Mouse (Mus musculus): ENCODE data around the gene Bag6. TPM values are rescaled to one million over a fixed set of nuclear protein-coding genes. Genes with fewer than 3 reads are reported as not detected.
A peak's percentile ranks its signal among the peaks of the same experiment; 100 is the strongest.

The Bag6 gene
- total RNA-seq (2021) = 100 to 1,000 TPM; 285 to 291 TPM

GRCm38 (mm10) chr17:35134801-35135590 is at the start of gene Bag6:
Gene Bag6, plus strand, starts transcription at chr17:35135178.
- intact Hi-C loops (cut with DNase I) = no loop called here
- DNase-seq = peak; percentile 96

GRCm38 (mm10) chr17:35085208-35085865 is 49.6 kb upstream of the Bag6 start, which contains the start of gene Ly6g6f:
Gene Ly6g6f, minus strand, starts transcription at chr17:35085610.
- intact Hi-C loops (cut with DNase I) = no loop called here

DNA sequence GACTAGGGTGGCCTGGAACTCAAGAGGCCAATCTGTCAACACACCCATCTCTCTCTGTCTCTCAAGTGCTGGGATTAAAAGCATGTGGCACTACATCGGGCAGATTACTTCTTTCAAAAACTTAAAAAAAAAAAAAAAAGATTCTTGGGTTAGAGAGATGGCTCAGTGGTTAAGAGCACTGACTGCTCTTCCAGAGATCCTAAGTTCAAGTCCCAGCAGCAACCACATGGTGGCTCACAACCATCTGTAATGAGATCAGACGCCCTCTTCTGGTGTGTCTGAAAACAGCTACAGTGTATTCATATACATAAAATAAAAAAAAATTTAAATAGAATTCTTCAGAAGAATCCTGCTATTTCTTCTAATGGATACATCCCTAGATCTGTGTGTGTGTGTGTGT is 46.8 kb upstream of the Bag6 start:
- DNase-seq = no peak
- intact Hi-C loops (cut with DNase I) = loop anchor here (2.0 kb wide), 1 partner anchor 29 kb away; the partner anchor contains the start of gene Ddah2

More at GRCm38 (mm10) chr17:35085208-35085865, 49.6 kb upstream of the Bag6 start, which contains the start of gene Ly6g6f:
- no peak for DNase-seq

DNA sequence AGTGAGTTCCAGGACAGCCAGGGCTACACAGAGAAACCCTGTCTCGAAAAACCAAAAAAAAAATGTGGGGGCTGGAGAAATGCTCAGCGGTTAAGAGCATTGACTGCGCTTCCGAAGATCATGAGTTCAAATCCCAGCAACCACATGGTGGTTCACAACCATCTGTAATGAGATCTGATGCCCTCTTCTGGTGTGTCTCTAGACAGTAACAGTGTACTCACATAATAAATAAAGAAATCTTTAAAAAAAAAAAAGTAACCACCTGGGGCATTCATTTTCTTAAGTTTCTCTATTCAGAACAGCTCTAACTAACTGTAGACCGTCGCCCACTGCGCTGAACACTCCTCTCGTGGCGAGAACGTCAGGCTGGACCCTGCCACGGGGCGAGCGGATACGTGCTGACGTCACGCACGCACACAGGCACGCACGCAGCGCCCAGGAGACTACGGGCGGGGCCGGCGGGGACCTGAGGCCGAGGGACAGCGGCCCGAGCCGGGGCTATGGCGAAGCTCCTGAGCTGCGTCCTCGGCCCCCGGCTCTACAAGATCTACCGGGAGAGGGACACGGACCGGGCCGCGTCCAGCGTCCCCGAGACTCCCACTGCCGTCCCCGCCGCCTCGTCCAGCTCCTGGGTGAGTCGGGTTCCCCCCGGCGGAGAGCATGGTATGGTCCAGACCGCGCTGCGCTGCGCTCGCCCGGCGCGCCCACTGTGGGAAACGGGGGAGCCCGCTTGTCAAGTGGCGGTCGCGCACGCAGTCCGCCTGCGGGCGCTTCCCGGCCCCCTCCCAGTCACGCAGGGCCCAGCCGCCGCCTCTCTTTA is 45.9 kb upstream of the Bag6 start, which contains the start of gene Abhd16a:
Abhd16a (plus strand) TSS at position 439 of the 820 bp plus-strand sequence.
- DNase-seq = peak; percentile 96
- intact Hi-C loops (cut with DNase I) = loop anchor here (2.0 kb wide), 1 partner anchor 30 kb away; the partner anchor contains the start of gene Ddah2

DNA sequence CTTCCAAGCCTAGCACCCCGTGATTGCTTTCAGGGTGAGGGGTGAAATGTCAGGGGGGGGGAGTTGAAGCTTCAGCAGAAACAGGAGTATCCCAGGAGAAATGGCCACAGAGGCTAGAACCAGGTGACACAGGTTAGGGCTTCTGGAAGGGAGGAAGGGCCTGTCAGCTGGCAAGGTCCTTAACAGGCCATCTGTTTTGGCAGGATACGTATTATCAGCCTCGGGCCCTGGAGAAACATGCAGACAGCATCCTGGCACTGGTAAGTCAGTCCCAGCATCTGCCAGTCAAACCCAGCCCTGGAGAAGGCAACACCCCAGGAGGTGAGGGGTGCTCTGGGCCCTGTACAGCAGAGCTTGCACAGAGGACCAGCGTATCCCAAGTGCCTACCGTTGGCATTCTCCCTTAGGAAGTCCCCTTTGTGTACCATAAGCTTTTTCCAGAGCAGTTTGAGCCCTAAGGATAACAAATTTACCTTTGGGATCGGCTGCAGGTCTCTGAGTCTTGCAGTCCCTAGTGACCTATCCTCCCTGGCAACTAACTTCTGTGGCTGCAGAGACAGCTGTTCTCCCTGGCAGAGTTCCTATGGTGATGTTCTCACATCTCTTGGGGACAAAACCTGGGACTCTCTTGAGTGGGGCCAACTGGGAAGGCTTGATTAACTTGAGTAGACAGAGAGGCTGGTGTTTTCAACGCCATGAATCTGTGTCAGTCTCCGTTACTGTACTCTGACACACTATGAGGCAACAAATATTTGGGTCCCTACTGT is 44.6 kb upstream of the Bag6 start:
- peak; percentile 35 to 46 for DNase-seq
- intact Hi-C loops (cut with DNase I) = loop anchor here (2.0 kb wide), 1 partner anchor 30 kb away; the partner anchor contains the start of gene Gpank1

- no peak for DNase-seq
- intact Hi-C loops (cut with DNase I) = no loop called here
Observed at GRCm38 (mm10) chr17:35092403-35093198, 42.4 kb upstream of the Bag6 start.

GRCm38 (mm10) chr17:35094475-35095365 is 40.3 kb upstream of the Bag6 start:
- DNase-seq = no peak

GRCm38 (mm10) chr17:35096597-35096996 is 38.4 kb upstream of the Bag6 start:
- no peak for DNase-seq
- intact Hi-C loops (cut with DNase I) = no loop called here

More at GRCm38 (mm10) chr17:35094475-35095365, 40.3 kb upstream of the Bag6 start:
- intact Hi-C loops (cut with DNase I) = no loop called here

DNA sequence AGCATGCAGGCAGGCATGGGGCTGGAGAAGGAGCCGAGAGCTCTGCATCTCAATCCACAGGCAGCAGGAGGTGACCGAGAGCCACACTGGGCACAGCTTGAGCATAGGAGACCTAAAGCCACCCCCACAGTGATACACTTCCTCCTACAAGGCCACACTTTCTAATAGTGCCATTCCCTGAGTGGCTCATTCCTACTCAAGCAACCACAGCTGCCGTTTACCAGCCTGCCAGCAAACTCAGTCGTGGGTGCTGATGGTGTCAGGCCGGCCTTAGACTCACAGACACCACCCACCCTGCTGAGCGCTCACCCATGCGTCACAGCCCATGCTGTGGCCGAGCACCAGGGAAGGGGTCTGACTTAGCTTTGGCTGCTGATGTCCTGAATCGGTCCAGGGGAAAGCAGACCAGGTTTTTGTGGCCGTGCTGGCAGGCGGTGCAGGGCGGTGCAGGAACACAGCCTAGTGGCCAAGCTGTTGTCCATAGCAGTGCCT is 37.8 kb upstream of the Bag6 start:
- peak in 1 of 2 experiments; percentile 41 for DNase-seq
- intact Hi-C loops (cut with DNase I) = no loop called here

GRCm38 (mm10) chr17:35100196-35100765 is 34.7 kb upstream of the Bag6 start:
- DNase-seq = no peak
- intact Hi-C loops (cut with DNase I) = no loop called here

DNA sequence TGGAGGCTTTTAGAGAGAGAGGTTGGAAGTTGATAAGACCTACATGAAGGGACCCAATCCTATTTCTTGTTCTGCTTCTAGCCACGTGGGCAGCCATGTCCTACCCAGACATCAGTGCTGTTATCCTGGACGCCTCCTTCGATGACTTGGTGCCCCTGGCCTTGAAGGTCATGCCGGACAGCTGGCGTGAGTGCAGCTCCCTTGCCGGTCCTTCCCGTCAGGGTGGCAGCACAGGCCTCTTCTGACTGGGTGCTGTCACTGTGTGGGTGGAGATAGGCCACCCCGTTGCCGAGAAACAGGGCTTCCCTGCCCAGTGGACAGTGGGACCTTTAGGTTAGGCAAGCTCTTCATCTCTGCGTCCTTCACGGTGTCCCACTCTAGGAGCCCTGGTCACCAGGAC is 33.8 kb upstream of the Bag6 start:
- DNase-seq = no peak
- intact Hi-C loops (cut with DNase I) = no loop called here

- no peak for DNase-seq
- intact Hi-C loops (cut with DNase I) = no loop called here
Observed at GRCm38 (mm10) chr17:35102299-35102698, 32.7 kb upstream of the Bag6 start.

DNA sequence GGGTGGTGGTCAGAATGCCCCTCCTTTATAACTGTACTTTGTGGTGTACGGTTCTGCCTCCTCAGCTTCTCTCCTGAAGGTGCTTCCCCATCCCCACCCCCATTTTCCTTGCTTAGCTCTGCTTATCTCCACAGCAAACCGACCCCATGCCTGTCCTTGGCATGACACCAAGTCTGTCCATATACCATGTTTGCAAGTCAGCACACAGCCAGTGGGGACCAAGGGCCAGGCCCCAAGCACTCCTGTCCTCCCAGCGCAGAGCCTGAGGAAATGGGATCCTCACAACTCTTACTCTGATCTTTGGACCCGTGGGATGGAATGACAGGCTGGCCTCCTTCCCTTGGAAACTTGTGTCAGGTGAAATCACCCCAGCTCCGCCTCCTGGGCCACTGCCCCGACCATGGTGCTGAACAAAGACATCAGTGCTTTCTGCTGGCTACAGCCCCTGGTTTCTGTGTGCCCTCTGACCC is 31.7 kb upstream of the Bag6 start:
- intact Hi-C loops (cut with DNase I) = no loop called here
- DNase-seq = no peak

DNA sequence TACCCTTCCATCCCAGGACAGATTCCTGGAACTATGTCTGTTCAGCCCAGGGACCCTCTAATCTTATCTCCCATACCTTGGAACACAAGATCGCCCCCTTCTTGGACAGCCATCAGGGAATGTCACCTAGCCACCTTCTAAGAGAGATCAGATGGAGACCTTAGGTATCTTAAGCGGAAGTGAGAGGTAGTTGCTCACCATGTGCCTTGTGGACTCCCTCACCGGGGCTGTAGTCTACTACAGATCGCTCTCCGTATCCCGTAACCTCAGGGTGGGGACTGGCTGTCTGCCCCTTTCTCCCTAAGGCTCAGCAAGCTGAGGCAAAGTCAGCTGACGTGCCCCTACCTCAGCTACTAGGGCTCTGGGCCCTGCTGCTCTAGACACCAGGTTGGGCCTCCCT is 30.9 kb upstream of the Bag6 start:
- intact Hi-C loops (cut with DNase I) = no loop called here
- DNase-seq = no peak

DNA sequence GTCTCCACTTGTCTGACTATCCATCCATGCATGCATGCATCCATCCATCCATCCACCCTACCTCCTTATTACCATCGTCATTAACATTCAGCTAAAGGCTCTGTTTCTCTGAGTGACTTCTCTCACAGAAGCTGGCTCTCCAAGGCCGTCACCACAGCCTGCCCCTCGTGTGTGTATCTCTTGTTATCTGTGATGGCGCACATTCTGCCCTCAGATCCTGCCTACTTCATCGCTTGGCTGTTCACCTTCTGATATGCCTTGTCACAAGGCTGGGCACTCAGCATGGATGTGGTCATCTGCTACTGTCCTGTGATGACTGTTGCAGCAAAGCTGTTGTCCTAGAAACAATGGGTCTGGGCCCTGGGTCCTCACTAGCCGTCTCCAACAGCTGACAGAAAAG is 30.2 kb upstream of the Bag6 start:
- intact Hi-C loops (cut with DNase I) = loop anchor here (5.0 kb wide), 1 partner anchor 42 kb away; no protein-coding TSS in a partner anchor
- no peak for DNase-seq

GRCm38 (mm10) chr17:35105740-35106389 is 29.1 kb upstream of the Bag6 start:
- intact Hi-C loops (cut with DNase I) = loop anchor here (1.0 to 5.0 kb wide), 2 partner anchors 44 to 85 kb away; no protein-coding TSS in a partner anchor
- DNase-seq = peak; percentile 47 to 50

DNA sequence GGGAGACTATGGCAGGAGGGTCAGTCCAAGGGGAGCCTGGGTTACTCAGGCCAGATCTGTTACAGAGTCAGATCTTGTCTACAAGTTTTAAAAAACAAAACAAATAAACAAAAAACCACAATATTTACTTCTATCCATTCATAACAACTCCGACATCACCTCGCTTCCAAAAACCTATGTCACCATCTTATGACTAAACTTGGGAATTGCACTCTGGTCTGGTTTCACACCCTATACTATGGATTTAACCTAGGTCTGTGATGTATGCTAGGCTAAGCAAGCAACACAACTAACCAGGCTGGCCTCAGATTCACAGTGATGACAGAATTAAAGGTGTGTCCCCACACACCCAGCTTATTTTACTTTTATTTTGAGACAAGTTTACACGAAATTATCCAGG is 28.5 kb upstream of the Bag6 start:
- intact Hi-C loops (cut with DNase I) = loop anchor here (1.0 to 5.0 kb wide), 2 partner anchors 44 to 85 kb away; no protein-coding TSS in a partner anchor
- no peak for DNase-seq
